Mouse (Mus musculus): ENCODE results near the gene Nat8f5. TPM values are rescaled to one million over a fixed set of nuclear protein-coding genes. Genes with fewer than 3 reads are reported as not detected.
"Not testable (repeated sequence)": the region's sequence is repeated elsewhere in the genome, so short reads cannot be mapped to it uniquely, and the experiment has no call there.

Gene Nat8f5
- 1 to 10 TPM; 7.4 to 8.2 TPM for total RNA-seq (2021)
- long read RNA-seq, experiment 1, partial matches to known transcripts: 1 of 15 reads
- long read RNA-seq, experiment 1, other reads (novel, unspliced or antisense): 14 of 15 reads
- long read RNA-seq, experiment 2, partial matches to known transcripts: 1 of 7 reads
- long read RNA-seq, experiment 2, other reads (novel, unspliced or antisense): 6 of 7 reads

DNA sequence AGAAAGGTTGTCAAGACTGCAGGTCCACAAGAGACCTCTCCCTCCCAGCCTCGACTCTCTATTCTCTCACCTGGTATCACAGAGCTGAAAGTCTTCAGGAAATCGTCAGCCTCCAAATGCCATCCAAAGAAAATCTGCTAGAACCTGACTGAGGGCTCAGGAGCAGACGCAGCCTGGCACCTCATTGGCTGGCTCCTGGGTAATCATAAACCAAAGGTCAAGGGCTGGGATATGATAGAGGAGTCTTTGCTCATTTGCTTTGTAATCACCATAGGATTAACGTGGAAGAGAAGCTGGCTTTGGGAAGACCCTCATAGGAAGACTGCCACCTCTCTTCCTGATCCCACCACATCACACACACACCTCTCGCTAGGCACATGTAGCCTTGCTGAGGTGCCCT, at the start of gene Nat8f5, which contains the start of gene Nat8f6:
TSS of gene Nat8f5 (minus strand) at position 136 of the 400 bp plus-strand sequence.
TSS of gene Nat8f6 (minus strand) at position 118 of the 400 bp plus-strand sequence.
- DNase-seq (ENCODE audit: low spot score in 2 of 2): no peak

DNA sequence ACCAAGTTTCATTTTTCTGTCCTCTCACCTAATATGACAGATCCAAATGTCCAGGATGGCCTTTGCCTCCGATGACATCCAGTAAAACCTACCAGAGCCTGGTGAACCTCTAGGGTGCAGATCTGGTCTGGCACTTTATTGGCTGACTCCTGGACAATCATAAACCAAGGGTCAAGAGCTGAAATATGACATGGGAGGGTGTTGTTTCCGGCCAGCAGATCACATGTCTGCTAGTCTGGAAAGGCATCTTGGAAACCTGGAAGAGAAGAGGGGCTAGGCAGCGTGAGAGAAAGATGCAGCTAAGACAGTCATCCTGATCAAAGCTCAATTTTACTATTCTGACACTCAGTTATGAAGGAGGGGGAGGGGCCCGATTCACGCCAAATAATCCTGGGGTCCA, 48.2 kb upstream of the Nat8f5 start, which contains the start of gene Nat8f2:
TSS of gene Nat8f2 (minus strand) at position 153 of the 400 bp plus-strand sequence.
- not testable (repeated sequence) for DNase-seq (ENCODE audit: low spot score in 2 of 2)

DNA sequence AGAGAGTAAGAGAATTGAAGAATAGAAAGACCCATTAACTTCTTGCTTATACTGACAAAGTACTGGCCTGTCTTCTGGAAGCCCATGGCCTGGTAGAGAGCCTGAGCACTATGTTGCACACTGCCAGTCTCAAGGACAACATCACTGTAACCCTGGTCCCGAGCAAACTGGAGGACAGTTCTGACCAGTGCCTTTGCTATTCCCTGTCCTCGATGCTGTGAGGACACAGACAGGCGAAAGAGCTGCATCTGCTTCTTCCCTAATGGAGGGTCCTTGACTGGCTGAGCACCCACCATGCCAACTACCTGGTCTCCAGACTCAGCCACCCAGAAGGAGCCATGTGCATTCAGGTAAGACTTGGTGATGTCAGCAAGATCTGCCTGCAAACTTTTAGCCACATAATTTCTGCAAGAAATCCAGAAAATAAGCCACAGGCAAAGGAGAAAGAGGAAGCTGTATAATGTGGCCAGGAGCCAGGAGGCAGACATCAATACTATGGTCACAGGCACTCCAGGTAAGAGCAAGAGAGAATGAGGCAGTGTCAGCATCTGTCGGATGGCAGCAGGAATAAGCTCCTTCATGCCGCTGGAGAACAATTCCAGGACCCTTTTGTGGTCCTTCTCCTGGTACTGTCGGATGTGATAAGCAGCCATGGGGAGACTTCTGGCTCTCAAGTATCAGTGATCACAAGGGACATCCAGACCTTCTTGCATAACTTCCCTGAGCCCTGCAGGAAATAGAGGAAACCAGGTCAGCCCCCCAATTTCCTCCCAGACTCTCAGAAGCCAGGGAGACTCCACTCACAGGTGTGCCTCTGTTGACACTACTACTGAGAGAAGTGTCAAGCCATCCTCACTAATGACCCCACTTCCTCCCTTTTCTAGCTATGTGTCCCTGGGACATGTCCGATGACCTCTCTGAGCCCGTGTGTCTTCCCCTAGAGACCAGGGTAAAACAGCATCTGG, 47.2 kb upstream of the Nat8f5 start:
- DNase-seq (ENCODE audit: low spot score in 2 of 2): no peak

DNA sequence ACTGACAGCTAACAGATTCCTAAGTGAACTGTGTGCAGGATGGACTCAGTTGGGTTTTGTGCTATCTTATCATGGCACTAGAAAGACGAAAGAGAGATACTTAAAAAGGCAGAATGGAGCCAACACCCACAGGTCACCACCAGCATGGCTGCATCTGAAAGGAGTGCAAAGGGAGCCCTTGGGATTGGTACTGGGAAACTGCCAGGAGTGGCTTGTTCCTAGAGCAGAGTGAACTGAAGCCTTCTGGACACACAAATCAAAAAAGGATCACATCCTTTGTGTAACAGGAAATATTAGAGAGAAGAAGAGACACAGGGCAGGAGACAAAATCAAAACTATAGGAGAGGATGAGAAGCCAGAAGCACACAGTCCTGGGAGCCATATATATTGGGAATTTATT, 46.2 kb upstream of the Nat8f5 start:
- not testable (repeated sequence) for DNase-seq (ENCODE audit: low spot score in 2 of 2)

DNA sequence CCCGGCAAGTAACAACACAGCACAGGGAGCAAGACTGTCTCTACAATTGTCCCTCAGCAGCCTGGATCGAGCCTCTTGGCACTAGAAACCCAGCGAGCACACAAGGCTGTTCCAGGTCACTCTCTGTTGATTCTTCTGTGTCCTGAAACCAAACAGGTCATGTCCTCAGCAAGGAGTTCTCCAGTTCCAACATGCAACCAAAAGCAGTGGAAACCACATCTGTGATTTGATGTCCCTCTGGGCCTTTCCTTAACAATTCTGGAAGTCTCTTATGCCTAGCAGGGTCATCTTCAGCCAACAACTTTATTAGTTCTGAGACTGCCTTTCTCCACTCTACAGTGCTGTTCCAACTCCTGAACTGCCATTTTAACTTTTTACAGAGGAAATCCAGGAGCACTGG, 45.4 kb upstream of the Nat8f5 start:
- DNase-seq (ENCODE audit: low spot score in 2 of 2): not testable (repeated sequence)

DNA sequence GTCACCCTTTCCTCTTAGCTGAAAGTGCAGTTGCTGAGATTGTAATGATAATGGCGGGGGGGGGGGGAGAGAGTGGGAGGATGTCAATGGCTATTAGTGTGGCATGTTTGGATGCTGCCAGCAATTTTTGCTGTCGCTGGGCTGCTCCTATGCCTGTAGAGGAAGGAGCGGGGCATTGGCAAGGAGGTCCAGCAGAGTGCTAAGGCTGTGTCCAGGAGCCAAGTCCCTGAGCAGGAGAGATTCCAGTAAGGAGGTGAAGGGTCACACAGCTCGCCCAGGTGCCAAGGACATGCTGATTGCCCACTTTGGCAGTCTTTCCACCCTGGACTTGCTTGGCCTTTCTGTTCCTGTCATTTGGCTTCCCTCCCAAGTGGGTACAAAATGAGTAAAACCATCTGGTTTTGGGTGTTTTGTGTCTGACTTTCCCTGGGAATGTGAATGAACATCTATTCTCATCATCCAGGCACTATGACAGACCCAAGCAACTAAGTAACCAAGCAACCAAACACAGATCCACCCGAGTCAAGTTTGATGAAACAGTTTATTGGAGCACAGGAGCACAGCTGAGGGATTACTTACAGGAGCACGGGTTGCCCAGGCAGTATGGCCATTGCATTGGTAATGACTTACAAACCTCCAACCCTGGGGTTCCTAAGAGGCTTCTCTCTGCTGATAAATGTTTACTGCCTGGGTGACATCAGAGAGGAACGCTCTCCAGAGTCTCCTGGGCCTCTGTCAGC, 44.3 kb upstream of the Nat8f5 start:
- peak in 1 of 2 experiments; percentile 17 for DNase-seq (ENCODE audit: low spot score in 2 of 2)

DNA sequence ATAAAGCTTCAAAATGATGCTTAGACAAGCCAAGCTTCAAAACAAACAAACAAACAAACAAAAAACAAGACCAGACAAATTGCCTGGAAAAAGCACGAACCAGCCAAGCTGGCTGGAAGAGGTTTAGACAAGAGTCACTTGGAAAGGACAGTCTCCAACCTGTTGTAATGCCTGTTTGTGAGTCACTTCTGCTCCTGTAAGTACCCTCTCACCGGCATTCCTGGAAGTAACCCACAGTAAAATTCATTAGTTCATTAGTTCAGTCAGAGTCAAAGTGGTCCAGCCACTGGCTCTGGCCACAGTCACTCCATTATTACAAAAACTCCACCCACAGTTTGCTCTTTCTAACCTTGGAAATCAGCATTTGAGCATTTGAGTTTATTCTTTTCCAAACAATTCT, 43.1 kb upstream of the Nat8f5 start:
- no peak for DNase-seq (ENCODE audit: low spot score in 2 of 2)

DNA sequence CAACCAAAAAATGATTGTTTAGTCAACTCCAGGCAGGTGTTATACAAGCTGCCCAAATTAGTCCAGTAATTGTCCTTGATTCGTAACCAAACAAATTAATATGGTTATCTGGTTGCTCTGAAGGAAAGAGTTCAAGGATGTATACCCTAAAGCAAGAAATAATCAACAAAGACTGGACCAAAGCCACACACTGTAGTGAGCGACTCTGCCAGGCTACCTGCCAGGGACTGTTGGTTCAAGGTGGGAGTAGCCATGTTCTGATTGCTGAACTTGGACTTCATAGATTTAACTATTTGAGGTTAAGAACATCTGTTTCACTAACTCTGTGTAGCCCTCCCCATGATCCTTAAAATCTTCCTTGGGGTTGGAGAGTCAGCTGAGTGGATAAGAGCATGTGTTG, 42.4 kb upstream of the Nat8f5 start:
- no peak for DNase-seq (ENCODE audit: low spot score in 2 of 2)

DNA sequence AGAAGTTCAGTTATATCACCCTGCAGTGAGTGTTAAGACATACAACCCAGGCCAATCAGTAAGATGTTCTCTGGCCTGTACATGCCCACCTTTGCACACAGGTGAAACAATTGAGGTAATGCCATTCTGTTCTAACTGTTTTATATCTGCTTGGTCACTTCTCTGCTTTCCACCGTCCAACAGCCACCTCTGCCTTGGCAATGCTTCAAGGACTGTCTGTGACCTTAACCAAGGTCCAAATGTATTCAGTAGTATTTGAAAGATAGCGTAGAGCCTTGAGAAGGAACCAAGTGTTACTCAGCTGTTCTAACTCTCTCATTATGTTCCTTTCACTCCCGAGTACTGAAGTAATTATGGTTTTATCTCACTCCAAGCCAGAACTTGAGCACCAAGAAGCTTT, 41.8 kb upstream of the Nat8f5 start:
- DNase-seq (ENCODE audit: low spot score in 2 of 2): no peak

DNA sequence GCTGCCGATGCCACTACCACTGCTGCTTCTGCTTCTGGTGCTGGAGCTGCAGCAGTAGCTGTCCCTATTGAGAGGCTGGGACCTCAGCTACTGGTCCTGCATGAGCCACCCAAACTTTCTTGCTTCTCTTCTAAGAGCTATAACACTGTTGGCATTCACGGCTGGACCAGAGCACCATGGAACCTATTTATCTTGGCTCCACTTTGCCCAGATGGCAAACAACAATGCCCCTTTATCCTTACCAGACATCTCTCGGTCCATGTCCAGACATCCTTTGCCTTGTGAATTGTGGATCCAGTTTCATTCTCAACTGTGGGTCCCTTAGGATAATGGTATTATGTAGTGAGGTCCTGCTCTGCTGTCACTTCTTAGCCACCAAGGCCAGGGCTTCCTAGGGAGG, 40.5 kb upstream of the Nat8f5 start:
- DNase-seq (ENCODE audit: low spot score in 2 of 2): no peak

DNA sequence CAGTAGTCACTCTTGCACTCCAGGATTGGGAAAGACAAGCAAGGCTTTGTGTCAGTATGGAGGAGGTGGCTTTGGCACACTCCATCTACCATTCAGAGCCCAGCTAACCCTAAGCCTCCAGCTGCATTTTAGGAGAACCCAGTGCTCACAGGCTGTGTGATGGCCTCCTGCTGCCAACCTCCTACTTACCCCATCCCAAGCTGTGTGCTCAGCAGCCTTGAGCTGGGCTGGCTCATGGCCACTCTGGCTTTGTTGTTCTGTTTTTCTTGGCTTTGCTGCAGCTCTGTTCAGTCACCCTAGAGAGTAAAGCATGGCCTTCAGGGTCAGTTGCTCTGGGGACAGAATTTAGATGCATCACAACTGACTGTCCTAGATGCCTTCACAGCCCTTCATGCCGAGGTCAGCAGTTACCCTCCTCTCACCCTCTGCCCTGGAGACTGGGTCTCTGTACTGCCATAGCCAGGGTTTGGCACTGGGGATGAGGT, 35.5 kb upstream of the Nat8f5 start:
- DNase-seq (ENCODE audit: low spot score in 2 of 2): peak; percentile 35 to 49

DNA sequence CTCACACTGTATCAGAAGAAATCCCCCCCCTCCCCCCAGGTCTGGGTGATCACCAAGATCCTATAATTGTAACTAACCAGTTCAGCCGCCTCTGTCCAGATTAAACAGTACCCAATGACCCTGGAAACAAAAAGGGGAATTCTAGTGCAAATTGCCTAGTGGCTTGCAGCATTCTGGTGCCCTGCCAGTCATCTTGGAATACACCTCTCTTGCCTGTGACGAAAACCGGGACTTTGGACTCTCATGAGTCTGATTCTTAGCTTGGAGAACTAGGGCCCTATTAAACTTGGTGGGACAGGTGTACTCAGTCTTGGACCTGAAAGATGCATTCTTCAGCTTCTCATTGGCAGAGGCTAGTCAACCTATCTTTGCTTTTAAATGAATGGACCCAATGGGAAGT, 32.7 kb upstream of the Nat8f5 start:
- no peak for DNase-seq (ENCODE audit: low spot score in 2 of 2)

DNA sequence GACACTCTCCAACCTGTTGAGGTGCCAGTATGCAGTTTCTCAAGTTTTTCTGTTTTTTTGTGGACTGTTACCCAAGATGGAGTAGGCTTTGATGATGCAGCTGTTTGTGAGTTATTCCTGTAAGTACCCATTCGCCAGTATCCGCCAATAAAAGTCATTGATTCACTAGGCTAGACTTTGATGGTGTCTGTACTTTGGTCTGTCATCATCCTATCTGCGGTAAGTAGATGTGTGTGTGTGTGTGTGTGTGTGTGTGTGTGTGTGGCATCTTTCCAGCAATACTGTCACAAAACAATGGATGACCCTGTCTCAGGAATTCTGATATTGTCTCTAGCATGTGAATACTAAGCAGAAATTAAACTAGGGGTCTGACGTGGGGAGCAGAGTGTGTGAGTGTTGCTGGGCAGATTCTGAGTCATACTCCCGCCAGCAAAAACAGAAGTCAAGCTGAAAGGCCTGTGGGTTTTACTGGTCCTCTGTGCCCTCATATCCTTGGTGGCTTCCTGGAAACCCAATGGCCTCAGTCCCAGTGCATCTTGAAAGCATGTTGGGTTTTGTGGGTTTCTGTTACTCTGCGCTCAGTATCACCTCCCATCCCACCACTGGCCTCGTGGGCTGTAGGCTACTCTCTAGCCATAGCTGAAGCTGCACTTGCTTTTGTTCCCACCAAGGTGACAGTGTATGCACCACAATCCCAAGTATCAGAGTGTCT, 30.4 kb upstream of the Nat8f5 start:
- DNase-seq (ENCODE audit: low spot score in 2 of 2): no peak

DNA sequence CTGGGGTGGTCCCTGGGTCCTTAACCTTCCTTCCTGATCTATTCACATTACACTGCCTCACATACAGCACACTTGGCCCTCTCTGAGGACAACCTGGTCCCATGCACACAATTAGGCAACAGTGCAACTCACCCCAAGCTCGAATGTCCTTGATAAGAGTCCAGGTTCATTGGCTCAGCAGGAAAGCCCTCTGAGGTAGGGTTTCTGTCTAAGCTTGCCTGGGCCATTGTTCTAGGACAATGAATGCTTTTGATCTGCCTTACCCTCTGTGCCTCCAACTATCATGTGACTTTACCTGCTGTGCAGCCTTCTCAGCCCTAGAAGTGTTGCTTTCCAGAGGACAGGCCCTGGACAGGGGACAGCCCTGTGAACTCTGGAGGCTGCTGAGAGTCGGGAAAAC, 28.5 kb upstream of the Nat8f5 start:
- DNase-seq (ENCODE audit: low spot score in 2 of 2): no peak

DNA sequence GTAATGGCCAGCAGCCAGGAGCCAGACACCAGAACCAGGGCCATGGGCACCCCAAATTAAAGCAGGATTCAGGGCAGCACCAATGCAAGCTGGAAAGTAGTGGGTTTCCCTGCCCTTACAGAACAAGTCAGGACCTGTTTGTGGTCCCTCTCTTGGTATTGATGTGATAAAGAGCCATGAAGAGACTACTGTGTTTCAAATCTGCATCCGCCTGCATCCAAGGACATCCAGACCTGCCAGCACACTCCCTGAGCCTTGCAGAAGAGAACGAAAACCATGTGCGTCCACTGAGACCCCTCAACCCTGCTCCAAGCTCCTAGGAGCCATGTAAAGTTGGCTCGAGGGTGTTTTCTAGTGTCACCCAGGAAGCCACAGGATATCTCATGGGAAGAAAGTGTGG, 27.4 kb upstream of the Nat8f5 start:
- no peak for DNase-seq (ENCODE audit: low spot score in 2 of 2)

DNA sequence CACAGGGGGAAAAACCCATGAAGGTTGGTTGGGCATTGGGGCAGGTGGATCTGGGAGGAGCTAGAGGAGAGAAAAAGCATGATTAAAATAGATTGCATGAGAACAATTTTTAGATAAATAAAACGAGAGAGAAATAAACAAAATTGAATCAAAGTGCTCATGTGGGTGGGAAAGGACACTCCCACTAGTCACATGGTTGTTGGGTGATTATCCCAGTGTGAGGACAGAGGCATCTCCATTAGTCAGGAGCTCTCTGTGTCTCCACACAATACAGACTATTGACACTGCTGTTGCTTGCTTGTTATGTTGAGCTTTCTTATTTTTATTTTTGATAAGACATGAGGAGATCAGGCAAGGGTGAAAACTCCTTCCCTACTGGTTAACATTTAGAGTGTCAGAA, 26.1 kb upstream of the Nat8f5 start:
- no peak for DNase-seq (ENCODE audit: low spot score in 2 of 2)

DNA sequence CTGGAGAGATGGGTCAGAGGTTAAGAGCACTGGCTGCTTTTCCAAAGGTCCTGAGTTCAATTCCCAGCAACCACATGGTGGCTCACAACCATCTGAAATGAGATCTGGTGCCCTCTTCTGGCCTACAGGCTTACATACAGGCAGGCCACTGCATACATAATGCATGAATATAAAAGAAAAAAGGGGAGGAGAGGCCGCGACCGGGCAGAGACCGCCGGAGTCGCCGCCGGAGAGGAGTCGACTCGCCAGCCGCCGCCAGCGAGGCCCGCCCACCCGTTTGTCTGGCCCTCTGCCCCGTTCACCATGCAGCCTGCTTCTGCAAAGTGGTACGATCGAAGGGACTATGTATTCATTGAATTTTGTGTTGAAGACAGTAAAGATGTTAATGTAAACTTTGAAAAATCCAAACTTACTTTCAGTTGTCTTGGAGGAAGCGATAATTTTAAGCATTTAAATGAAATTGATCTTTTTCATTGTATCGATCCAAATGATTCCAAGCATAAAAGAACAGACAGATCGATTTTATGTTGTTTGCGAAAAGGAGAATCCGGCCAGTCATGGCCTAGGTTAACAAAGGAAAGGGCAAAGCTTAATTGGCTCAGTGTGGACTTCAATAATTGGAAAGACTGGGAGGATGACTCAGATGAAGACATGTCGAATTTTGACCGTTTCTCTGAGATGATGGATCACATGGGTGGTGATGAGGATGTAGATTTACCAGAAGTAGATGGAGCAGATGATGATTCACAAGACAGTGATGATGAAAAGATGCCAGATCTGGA, 23.1 kb upstream of the Nat8f5 start:
- not testable (repeated sequence) for DNase-seq (ENCODE audit: low spot score in 2 of 2)

DNA sequence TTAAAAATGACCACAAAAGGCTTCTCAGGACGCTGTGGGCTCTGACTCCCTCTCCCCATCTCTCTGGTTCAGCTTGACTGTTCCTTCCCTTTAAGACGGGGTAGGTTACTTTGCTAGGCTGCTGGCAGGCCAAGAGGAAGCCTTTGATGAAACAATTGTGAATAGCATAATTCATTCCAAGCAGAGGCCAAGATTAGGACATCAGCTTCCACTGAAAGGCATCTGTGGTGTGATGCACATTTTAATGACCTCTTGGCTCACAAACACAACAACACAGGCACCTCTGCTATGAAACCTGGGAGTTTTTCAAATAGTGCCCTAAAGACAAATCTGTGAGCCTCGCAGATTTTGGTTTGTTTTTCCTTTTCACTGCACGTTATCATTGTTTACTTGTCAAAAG, 19.2 kb upstream of the Nat8f5 start:
- no peak for DNase-seq (ENCODE audit: low spot score in 2 of 2)

DNA sequence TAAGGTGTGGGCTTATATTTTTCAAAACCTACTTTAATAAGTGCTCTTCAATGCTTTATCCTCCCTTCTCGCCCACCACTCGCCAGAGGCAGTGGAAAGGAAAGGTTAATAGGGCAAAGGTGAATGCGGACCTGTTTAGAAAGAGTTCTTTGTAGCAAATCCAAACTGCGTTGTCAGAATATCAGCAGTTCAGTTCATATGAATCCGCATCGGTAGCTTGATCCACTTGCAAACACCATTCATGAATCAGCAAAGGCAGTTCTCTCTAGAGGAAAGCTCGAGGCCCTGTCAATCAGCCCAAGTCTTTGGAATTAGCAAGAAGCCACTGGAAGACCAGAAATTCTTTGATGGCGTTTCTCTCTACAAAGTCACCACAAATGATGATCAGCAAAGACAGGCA, 17.9 kb upstream of the Nat8f5 start:
- DNase-seq (ENCODE audit: low spot score in 2 of 2): no peak

DNA sequence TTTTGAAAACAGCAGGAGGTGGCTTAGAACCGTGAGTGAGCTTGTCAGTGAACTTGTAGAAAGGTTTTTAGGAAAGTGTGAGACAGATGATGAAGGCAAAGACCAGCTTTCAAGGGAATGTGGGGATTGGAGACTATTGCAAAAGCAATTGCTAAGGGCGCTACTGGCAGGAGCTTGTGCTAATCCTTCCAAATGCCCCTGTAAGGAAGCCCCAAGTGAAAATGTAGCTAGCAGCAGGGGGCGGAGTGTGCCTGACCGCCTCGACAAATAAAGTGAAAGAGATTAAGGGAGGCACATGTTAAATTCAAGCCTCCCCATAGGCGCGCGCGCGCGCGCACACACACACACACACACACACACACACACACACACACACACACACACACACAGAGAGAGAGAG, 16.5 kb upstream of the Nat8f5 start:
- DNase-seq (ENCODE audit: low spot score in 2 of 2): not testable (repeated sequence)
